Mouse (Mus musculus): ENCODE data around the gene Slbp.

The Slbp gene

DNA sequence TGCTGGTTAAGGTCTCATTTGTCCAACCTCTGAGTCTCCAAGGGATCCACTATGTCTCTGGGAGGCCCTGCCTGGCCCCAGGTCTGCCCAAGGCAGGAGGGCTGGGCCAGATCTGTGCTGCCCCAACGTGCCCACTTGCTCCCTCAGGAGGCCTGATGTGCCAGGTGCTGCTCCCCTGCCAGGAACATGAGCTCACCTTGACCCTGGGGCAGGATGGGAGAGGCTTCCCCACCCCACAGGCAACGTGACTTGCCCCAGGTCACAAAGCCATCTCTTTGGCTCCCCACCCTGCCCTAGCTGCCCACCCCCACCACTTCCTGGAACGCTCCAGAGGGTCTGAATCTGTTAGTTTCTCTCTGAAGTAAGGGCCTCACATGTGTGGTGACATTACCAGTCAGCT lies 28.7 kb upstream of the Slbp start:
- DNase-seq, result peak in 1 of 2 experiments; percentile 67

DNA sequence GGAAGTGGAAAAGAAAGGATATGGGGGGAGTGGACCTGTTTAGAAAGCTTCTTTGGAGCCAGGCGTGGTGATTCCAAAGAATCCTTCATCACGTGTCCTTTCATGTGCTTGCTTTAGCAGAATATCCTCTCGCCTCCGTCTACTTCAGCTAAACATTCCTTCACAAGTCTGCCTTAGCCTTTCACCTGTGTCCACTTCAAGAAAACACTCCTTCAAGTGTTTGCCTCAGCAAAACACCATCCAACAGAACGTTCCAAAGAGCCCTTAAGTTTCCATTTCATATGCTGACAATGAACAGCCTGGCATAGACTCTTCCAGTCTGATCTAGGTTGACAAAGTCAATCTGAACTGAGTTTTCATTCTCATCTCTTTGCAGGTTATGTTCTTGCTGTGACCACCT lies 25.9 kb upstream of the Slbp start:
- DNase-seq, result peak; percentile 57 to 78

DNA sequence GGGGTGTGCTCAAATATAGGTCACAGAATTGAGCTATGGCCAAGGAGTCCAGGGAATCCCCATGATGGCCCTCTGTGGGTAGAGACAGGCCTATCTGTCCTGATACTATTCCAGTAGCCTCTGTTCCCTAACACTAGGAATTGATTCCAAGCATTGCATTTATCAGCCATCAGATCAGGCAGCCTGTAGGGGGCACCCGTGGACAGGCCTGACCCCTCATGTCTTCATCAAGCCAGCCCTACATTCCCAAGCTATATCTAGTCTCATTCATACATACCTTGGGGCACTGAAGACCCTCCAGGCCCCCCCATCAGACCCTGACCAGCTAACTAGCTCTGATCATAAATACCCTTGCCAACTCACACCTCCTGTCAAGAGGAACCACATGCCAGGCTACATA lies 23.6 kb upstream of the Slbp start:
- peak; percentile 70 to 76 for DNase-seq

DNA sequence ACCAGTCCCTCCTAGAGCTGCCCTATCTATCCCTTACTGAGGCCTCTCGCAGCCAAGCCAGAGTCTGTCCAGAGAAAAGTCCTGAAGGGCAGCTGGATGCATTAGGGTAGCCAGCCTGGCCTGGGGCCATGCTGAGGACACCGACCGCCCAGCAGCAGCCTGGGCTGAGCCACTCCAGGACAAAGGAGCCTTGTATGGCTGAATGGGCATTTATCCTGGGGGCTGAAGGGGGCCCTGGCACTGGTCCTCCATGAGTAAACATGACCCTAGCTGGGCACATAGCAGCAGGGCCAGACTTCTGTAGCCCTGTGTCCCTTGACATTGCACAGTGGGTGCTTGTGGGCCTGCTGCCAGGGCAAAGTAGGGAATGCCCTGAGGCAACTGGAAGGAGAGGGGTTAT lies 22.1 kb upstream of the Slbp start:
- DNase-seq, result no peak

DNA sequence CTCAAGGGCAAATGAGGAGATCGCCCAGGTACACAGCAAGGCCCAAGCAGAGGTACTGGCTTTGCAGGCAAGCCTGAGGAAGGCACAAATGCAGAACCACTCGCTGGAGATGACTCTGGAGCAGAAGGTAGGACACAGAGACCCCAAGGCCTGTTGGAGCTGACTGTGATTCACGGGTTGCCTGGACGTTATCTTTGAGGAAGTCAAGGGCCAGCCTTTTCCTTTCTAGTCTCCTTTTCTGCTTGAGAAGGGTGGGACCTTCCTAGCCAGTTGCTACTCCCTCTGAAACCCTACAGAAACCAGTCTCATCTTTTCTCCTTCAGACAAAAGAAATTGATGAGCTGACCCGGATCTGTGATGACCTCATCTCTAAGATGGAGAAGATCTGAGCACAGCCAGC lies 19.3 kb upstream of the Slbp start:
- no peak for DNase-seq

DNA sequence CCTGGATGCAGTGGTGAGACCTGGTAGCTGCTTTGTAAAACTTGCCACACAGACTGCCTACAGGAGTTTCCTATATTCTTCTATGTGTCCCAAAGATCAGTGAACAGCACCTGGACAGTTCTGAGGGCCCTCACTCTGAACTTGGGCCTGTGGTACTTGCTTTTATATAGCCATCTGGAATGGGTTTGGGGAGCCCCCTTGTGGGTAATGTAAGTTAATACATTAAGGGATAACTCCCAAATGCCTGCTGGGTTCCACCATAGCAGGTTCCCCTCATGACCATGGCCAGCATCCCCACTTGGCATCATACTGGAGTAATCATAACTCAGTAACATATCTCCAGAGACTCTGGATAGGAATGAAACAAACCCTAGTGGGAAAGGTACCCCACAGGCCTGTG lies 15.8 kb upstream of the Slbp start:
- no peak for DNase-seq

DNA sequence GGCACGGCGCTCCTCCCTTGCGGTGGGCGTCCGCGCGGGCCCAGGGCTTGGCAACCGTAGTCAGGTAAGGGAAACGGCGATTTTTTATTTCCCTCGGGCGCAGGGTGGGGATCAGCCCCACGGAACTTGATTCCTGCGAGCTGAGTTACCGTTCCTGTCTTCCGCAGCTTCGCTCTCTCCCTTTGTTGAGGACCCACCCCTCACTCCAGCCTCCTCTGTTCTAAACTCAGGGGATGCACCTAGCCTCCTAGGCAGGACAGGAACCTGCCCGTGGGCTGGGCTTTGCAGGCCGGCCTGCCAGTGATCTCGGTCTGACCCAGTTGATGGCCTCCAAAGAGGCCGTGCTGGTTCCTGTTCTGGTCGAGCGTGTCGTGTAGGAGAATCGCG lies 6.3 kb upstream of the Slbp start:
- no peak for DNase-seq

DNA sequence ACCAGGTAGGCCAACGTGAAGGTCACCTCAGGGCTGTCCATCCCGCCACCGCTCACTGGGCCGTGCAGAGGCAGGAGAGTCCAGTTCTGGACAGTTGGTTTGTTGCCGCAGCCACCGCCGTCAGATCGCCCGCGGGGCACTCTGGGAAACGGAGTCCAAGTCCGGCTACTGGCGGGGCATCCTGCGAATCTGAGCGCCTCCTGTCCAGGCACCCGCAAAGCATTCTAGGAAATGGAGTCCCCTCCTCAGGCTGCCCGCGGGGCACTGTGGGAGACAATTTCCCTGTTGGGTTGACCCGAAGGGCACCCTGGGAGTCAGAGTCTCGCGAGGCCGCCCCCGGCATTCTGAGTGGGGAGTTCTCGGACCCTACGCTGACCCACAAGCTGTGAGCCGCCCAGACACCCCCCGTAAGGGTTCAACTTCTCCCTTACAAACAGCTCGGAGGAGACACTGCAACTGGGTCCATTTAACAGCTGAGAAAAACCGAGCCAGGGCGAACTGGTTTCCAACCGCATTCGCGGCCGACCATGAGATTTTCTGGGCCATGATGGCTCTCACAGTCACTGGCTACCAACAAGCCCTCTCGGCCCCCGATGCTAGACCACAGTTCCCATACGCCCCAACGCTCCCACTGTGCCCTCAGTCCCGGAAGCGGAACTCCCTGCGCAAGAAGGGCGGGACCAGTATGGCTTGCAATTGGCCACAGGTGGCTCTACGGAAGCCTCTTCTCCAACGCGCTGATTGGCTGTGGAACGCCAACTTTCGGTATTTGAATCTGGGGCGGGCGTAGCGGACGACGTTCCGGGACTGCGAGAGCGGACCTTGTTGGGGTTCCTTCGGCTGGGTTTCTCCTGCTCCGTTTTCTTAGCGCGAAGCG lies 5.7 kb upstream of the Slbp start, which contains the start of the genes Tacc3 and Tmem129:
Tacc3 (plus strand) TSS at position 342 of the 877 bp plus-strand sequence.
Tmem129 (minus strand) TSS at position 630 of the 877 bp plus-strand sequence.
- peak; percentile 99 for DNase-seq

DNA sequence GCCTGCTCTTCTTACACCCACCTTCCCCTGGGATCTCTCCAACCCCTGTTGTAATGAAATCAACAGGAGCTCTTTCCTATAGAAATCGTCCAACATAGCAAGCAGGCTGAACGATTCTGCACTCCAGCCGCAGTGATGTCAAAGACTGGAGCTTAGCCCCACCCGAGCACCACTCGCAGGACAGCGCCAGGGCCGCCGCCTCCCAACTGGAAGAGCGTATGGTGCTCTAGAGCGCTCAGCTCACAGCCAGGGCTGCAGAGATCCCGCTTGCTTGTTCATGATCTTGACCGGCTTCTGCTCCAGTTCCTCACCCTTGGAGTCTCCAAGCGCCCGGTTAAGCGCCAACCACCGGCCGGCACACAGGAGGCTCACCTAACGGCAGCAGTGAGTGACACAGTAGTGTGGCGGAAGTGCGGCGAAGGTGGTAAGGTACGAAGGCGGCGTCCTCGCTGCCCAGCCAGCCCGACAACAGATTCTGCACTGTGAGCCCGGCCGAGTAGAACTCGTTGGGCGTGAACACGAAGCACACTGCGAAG lies 4.9 kb upstream of the Slbp start:
- no peak for DNase-seq

DNA sequence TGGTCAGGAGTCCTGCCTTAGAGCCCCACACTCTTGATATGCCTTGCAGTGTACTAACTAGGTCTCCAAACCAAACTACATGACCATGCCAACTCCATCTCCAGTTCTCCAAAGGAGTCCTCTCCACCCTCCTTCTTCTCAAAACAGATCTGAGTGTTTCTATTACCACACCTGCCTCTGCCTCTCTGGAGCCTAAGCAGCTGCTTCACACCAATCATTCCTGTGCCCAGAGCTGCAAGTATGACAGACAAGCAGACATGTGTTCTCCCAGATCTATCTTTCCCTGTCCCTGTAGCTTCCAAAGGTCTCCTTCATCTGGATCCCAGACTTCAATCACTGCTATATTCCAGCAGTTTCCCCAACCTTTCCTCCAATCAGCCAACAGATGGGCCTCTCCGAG lies 4.4 kb upstream of the Slbp start:
- no peak for DNase-seq

DNA sequence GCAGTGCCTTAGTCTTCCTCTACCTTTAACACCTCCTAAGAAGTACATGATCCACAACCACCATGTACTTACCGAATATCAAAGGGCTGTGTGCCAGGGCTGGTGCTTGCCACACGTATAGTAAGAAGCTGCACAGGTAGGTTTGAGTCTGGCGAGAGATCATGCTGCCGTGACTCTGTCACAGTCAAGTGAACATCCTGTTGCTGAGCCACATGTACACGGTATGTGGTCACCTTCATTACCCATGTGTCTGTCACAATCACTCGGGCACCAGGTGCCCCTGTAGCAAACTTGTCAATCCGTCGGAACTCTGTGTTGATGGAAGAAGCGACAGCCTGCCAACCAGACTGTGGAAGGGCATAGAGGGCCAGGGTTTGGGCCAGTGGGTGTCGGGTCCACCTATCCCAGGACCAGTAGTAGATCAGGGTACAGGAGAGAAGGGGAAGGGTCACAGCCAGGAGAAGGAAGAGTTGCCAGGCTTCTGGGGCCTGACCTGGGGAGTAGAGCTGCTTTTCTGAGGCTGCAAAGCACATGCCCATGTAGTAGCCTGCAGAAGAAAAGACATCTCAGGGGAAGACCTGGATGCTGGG lies 3.0 kb upstream of the Slbp start:
- DNase-seq, result no peak

DNA sequence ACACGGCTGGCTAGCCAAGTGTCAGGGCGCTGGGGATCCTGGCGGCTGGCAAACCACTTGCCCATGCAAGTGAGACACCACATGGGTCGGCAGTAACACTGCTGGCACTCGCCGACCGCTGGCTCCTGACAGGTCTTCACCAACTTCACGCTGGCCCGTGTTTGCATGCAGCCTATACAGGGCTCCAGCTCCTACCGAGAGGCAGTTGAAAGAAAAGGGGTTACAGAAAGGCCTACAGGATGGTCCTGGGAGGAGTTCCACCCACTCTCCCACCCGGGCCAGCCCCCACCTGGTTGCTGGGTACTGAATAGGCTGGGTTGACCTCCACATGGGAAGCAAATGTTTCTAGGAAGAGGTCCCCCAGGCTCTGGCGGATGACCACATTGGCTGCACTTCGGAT lies 2.0 kb upstream of the Slbp start:
- DNase-seq, result no peak

DNA sequence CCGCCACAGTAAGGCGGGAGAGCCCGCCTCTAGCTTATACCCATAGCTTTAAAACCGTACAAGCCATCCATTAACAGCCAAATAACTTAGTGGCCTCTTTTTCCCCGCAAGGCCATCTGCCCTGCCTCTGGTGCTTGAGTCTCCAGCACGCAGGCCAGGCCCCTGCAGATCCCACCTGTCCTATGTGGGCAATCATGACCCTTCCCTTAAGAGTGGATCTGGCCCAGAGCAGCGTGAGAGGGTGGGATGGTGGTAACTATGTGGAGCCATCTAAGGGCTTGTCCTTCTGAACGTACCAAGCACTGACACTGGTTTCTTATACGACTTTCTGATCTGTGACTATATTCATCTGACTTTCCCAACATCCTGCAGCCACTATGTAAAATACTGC lies 404 bp upstream of the Slbp start:
- DNase-seq, result no peak

DNA sequence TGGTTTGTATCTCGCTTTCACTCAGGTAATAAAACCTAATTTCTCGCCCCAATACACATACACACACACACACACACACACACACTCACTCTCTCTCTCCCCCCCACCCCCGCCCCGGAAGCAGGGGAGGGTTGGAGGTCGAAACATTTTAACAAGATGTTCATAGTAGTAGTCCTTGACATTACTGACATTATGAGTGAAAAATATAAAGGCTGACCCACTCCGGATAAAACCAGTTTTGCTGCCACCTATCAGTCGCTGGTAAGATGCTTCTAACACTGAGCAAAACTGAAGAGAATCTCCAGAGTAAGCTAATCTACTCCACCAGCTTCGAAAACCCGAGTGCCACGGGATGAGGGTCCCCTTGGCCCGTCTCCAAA lies 843 bp downstream of the Slbp start:
- no peak for DNase-seq

DNA sequence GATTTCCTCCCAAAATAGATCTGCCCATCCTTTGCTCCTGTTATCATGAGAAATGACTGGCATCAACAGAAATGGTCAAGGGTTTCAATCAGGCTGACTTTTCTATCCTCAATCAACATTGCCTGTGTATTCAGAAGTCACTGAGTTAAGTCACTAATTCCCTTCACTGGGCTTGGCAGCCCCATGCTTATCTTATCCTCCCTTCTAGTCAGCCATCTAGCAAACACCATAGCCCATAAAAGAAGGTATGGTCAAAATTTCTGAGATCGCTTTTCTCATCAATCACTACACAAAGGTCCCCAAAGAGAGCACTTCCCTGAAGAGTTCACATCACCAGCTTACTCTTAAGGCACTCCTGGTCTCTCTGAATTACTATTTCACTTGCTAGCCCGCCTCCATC lies 1.4 kb downstream of the Slbp start:
- DNase-seq, result no peak

DNA sequence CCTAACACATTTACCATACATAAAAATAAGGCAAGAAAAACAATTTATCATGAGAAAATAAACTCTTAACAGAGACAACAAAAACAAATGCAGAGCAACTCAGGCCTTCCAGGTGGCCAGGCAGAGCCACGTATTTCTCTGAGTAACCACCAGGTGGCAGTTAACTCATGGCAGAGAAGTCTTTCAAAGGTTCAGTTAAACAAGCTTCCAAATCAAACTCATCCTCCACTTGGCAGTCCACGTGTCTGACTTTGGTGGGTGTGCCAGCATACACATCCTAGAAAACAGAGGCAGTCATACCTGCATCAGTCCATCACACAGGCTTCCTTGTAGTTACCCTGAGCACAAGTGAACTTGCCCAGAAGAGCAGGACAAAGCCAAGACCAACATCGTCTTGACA lies 11.7 kb downstream of the Slbp start:
- DNase-seq, result peak; percentile 25 to 42

DNA sequence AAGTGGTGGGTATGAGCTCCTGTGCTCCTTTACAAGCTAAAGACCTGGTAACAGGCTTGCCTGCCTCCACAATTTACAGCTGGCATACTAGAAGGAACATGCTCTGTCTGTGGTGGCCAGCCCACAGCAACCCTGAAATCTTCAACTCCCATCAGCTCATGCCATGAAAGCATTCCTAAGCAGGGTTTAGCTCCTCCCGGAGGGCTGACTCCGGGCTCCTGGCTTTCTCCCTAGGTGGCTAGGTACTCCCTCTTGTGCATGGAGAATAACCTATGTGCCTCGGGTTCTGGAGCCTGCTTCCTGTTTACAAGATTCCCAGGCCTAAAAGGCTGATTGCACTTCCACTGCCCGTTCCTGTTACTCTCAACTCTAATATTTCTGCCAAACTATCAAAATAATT lies 13.5 kb downstream of the Slbp start:
- no peak for DNase-seq

DNA sequence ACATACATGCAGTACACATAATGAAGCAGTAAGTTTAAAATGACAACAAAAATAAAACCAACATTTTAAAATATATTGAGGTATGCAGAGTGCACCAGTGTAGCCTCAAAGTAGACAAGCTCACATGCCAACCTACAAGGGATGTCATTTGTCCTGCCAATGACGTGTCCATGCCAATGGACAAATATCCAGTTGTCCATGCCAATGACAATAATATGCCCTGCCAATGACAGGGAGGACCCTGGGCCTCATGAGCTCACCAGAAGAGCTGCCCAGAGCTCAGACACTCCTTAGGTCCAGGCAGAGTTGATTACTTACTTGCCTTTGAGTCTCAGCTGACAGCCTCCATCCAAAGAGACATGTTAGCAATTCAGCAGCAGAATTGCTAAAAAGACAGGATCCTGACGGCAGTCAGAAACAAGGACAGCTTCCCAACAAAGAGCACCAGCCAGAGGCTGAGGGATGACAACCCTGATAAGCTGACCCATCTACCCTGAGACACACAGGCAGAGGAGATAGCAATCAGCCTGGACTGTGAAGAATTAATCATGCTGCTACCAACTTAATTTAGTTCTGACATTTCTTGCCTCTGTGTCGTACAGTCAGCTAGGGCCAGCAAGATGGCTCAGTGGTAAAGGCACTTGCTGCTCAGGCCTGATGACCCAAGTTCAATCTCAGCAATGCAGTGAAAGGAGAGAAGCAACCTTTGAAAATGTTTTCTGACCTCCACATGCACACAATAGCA lies 14.6 kb downstream of the Slbp start:
- no peak for DNase-seq

DNA sequence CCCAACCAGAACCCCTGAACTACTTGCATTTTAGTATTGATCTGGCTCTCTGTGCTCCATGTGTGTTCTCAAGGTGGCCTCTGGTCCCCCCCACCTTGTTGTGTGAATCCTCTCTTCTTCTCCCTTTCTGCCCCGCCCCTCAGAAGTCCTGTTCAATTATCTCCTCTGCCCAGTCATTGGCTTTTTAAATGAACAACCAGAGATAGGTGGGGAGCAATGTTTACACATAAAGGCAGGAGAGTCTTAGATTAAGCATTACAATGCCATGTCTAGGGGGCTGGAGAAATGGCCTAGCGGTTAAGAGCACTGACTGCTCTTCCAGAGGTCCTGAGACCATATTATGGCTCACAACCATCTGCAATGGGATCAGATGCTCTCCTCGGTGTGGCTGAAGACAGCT lies 17.0 kb downstream of the Slbp start:
- DNase-seq, result no peak

DNA sequence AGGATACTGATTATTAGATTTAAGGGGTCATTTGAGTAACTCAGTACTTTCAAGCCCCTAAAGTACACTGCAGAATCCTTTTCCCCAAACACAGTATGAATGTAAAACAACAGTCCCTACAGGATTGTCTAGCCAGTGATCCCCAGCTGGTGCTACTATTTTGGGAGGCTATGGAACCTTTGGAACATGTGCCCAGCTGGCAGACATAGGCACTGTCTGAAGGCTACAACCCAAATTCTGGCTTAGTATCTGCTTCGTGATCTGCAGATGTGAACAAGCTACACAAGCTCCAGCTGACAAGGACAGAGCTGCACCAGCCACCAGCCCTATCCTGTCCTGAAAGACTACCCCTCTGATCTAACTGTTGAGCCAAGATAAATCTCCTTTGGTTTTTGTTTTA lies 19.8 kb downstream of the Slbp start:
- DNase-seq, result no peak

DNA sequence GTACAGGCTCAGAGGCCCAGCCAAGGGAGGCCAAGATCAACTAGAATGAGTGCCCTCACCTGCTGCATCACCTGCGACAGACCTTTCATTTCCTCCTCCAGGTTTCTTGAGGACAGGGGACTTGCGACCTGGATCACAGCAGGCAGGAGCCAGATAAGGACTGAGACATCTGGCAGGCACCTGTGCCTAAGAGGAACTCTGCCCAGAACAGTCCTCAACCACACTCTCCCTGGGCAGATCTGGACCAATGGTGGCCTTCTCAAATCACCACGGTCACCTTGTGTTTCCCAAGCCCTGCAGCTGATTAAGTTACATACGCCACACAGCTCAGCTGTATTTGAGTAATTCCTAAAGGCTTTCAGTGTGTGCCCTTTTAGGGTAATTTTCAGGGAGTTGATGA lies 21.8 kb downstream of the Slbp start:
- DNase-seq, result peak in 1 of 2 experiments; percentile 11

DNA sequence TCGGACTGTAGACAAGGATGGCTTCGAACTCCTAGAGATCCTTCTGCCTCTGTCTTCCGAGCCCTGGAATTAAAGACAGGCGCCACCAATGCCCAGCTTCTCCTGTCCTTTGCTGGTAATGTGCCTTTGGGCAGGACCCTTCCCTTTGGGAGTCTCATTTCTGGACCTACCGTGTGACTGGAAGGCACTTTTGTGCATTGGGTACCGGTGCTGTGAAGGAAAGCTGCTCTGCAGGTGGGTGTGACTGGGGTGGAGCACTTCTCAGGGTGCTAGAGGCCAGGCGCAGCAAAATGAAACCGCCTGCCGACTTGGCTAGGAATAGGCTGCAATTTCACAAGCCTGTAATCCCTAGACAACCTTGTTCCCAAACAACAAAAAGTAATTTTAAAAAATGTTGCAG lies 22.3 kb downstream of the Slbp start:
- DNase-seq, result peak; percentile 66 to 73

DNA sequence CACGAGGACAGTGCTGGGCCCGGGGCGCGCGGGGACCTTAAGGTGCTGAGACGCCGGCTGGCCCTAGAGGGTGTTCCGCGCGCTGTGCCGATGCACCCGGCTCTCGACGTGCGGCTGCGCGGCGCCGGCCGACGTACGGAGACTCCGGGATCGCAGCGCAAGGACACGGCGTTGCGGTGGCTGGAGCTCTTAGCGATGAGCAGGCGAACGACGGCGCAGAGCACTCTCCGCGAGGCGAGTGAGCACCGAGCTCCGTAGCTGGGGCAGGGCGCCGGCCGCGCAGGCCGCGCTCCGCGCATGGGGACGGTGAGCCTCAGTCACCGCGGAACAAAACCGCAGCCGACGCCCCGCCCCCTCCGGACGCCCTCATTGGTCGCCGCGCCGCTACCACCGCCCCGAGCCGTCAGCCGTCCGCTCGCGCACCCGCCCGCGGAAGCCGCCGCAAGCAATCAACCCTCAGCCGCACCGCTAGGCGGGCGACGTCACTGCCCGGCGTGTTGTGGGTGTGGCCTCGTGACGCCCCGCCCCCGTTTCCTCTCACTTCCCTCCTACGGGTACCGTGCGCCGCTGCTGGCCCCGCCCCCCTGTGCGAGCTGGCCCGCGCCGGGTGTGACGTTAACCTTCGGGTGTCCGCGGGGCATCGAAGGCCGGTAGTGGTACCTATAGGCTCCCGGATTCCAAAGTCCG lies 22.9 kb downstream of the Slbp start, which contains the start of the genes Fam53a and Gm9903:
Fam53a (minus strand) TSS at position 335 of the 687 bp plus-strand sequence.
Gm9903 (plus strand) TSS at position 625 of the 687 bp plus-strand sequence.
- DNase-seq, result peak; percentile 100
